Mouse (Mus musculus) lung, adult 2 months (tissue): ENCODE measurements around the gene Cdc42bpa.

ENCODE experiments used
- CTCF ChIP-seq: fragments of 200-500 bp; IDR thresholded peaks from 2 replicates; pipeline ENCODE4 v1.5.1; 2011; ENCODE audit warnings: mild to moderate bottlenecking, low read length, control low read depth; ENCODE audit not compliant: insufficient read depth
- POLR2A ChIP-seq: fragments of 200-500 bp; IDR thresholded peaks from 2 replicates; pipeline ENCODE4 v1.6.1; 2011; ENCODE audit warnings: low read depth, mild to moderate bottlenecking, control low read depth, low read length, borderline replicate concordance; ENCODE audit errors: extremely low read depth

DNA sequence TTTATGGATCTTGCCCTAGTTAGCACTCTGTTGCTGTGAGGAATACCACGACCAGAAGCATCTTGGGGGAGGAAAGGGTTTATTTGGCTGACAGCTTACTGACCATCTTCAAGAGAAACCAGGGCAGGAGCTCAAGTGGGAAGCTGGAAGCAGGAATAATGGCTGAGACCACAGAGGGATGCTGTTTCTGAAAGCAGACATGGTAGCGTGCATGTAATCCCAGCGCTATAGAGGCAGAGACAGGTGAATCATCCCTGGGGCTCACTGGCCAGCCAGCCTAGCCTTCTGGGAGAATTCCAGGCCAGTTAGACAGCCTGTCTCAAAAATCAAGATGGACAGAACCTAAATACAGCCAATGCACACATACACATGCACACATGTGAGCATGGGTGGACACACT lies 26.2 kb upstream of the Cdc42bpa start:
- no peak for TF ChIP-seq CTCF
- TF ChIP-seq POLR2A = no peak
